Mouse (Mus musculus) small intestine, adult 2 months (tissue): Measurements from ENCODE around the gene Iqcf4. TPM values are rescaled to one million over a fixed set of nuclear protein-coding genes. Genes with fewer than 3 reads are reported as not detected.

ENCODE experiments used
- H3K27ac ChIP-seq: fragments of 200-500 bp; 2 replicates; pipeline ENCODE4 v1.5.1; 2012; ENCODE audit warnings: low read depth, low read length, control low read depth, inconsistent platforms; ENCODE audit not compliant: insufficient read depth
- H3K27me3 ChIP-seq: fragments of 200-500 bp; 2 replicates; pipeline ENCODE4 v1.6.1; 2012; ENCODE audit warnings: mild to moderate bottlenecking, moderate library complexity, low read length, inconsistent platforms; ENCODE audit not compliant: control insufficient read depth, insufficient read depth
- H3K36me3 ChIP-seq: fragments of 200-500 bp; 2 replicates; pipeline ENCODE4 v1.6.1; 2012; ENCODE audit warnings: mild to moderate bottlenecking, low read length, control low read depth, inconsistent platforms; ENCODE audit not compliant: control insufficient read depth, insufficient read depth
- H3K4me1 ChIP-seq: fragments of 200-500 bp; 2 replicates; pipeline ENCODE4 v1.6.1; 2012; ENCODE audit warnings: low read length, inconsistent platforms, mixed read lengths; ENCODE audit not compliant: control insufficient read depth, insufficient read depth, insufficient read length
- H3K4me3 ChIP-seq: fragments of 200-500 bp; 2 replicates; pipeline ENCODE4 v1.5.1; 2012; ENCODE audit warnings: low read depth, mild to moderate bottlenecking, control low read depth, inconsistent platforms, low read length, moderate library complexity
- CTCF ChIP-seq: fragments of 200-500 bp; IDR thresholded peaks from 2 replicates; pipeline ENCODE4 v1.5.1; 2012; ENCODE audit warnings: low read depth, mild to moderate bottlenecking, control low read depth, inconsistent platforms, low read length, moderate library complexity, mixed read lengths; ENCODE audit not compliant: insufficient replicate concordance, insufficient read length; ENCODE audit errors: extremely low read depth
- POLR2A ChIP-seq: fragments of 200-500 bp; IDR thresholded peaks from 2 replicates; pipeline ENCODE4 v1.6.1; 2012; ENCODE audit warnings: low read depth, mild to moderate bottlenecking, control low read depth, inconsistent platforms, low read length, moderate library complexity
- WGBS: fragments of 180-500 bp; shearing (Covaris S2); methylation state at CpG from one replicate; pipeline ENCODE4 v1.1.7; 2018; 5-methylcytosine and 5-hydroxymethylcytosine counted together
- polyA plus RNA-seq: library from polyadenylated mRNA; depleted of rRNA; stranded (reverse); fragments of >200 nt; gene quantifications from 2 replicates; pipeline ENCODE4 v1.2.3, GENCODE M21; 2012; rRNA removed

Gene Iqcf4
- polyA plus RNA-seq, 1 experiment: not detected

- no peaks in the 10 kb centered on the region for H3K36me3 ChIP-seq
- H3K4me1 ChIP-seq: no peaks in the 10 kb centered on the region
- WGBS: 40% methylated on average over 8 of the region's 8 CpGs
- no peak overlapping the region for H3K27ac ChIP-seq
- no peak for TF ChIP-seq POLR2A
- H3K4me3 ChIP-seq: no peak overlapping the region
- H3K27me3 ChIP-seq: no peaks in the 10 kb centered on the region
Measured at GRCm38 (mm10) chr9:106519909-106520308, 50.9 kb downstream of the Iqcf4 start.

- H3K4me1 ChIP-seq: no peaks in the 10 kb centered on the region
- TF ChIP-seq CTCF: no peak
- no peak for TF ChIP-seq POLR2A
- no peaks in the 10 kb centered on the region for H3K27me3 ChIP-seq
- H3K36me3 ChIP-seq: no peaks in the 10 kb centered on the region
- 47% methylated on average over 2 of the region's 2 CpGs for WGBS
- no peak overlapping the region for H3K4me3 ChIP-seq
- H3K27ac ChIP-seq: no peak overlapping the region
Measured at GRCm38 (mm10) chr9:106519433-106519832, 51.4 kb downstream of the Iqcf4 start.

Other genes starting within 250 kb of the Iqcf4 start
- gene Dusp7, start 202.4 kb downstream of the Iqcf4 start, polyA plus RNA-seq: 15.9 and 20.0 TPM in 2 replicates
- 259 and 390 TPM in 2 replicates for gene Rpl29, start 141.5 kb downstream of the Iqcf4 start, polyA plus RNA-seq
- gene Acy1, start 132.7 kb downstream of the Iqcf4 start, polyA plus RNA-seq: 45.3 and 120 TPM in 2 replicates
- 40.3 and 53.1 TPM in 2 replicates for gene Abhd14b, start 123.5 kb downstream of the Iqcf4 start, polyA plus RNA-seq
- 17.2 and 28.9 TPM in 2 replicates for gene Abhd14a, start 123.3 kb downstream of the Iqcf4 start, polyA plus RNA-seq
- gene Pcbp4, start 117.7 kb downstream of the Iqcf4 start, polyA plus RNA-seq: 20.4 and 21.1 TPM in 2 replicates
- gene Gpr62, start 105.1 kb downstream of the Iqcf4 start, polyA plus RNA-seq: 0.09 and 0.39 TPM in 2 replicates
- gene Rrp9, start 95.0 kb downstream of the Iqcf4 start, polyA plus RNA-seq: 11.1 and 18.3 TPM in 2 replicates
- 13.5 and 19.5 TPM in 2 replicates for gene Parp3, start 94.0 kb downstream of the Iqcf4 start, polyA plus RNA-seq
- gene Iqcf1, start 71.0 kb downstream of the Iqcf4 start, polyA plus RNA-seq: not detected in 2 replicates
- not detected in 2 replicates for gene Iqcf5, start 56.4 kb downstream of the Iqcf4 start, polyA plus RNA-seq
- gene Iqcf3, start 9.4 kb downstream of the Iqcf4 start, polyA plus RNA-seq: not detected in 2 replicates
- gene Iqcf6, start 55.6 kb upstream of the Iqcf4 start, polyA plus RNA-seq: not detected in 2 replicates
- 0.14 TPM in 1 of 2 replicates, not detected in the other for gene Grm2, start 85.1 kb upstream of the Iqcf4 start, polyA plus RNA-seq
- 50.1 and 77.9 TPM in 2 replicates for gene Tex264, start 114.9 kb upstream of the Iqcf4 start, polyA plus RNA-seq
- 19.3 and 34.9 TPM in 2 replicates for gene Rad54l2, start 218.2 kb upstream of the Iqcf4 start, polyA plus RNA-seq